Mouse (Mus musculus) heart, embryonic 14.5 days (tissue): ENCODE measurements around the gene Atp8b4. TPM values are rescaled to one million over a fixed set of nuclear protein-coding genes. Genes with fewer than 3 reads are reported as not detected.
A peak's percentile ranks its signal among the peaks of the same experiment; 100 is the strongest.
"Not testable (repeated sequence)": the region's sequence is repeated elsewhere in the genome, so short reads cannot be mapped to it uniquely, and the experiment has no call there.

Experiments
- ATAC-seq: fragments of 200-750 bp; cut with Nextera tagmentation; 2 replicates; pipeline ENCODE4 v1.8.0; 2017; ENCODE audit warnings: low read depth, moderate TSS enrichment; ENCODE audit not compliant: insufficient number of reproducible peaks, insufficient read depth, low FRiP score
- H3K27ac ChIP-seq, 2 experiments: fragments of 200-500 bp in 1 of 2; fragments of 300-500 bp in 1 of 2; sonication (generic) in 1 of 2; replicated peaks in 1 of 2; 2 replicates each; pipeline ENCODE4 v1.5.1; 2012 to 2014; ENCODE audit warnings: low read depth in 2 of 2, low read length in 2 of 2, control low read depth in 1 of 2, mild to moderate bottlenecking in 1 of 2, mixed read lengths in 1 of 2; ENCODE audit not compliant: control insufficient read depth in 1 of 2, insufficient read depth in 1 of 2
- H3K27me3 ChIP-seq: fragments of 300-500 bp; sonication (generic); 2 replicates; pipeline ENCODE4 v1.6.1; 2014; ENCODE audit warnings: mild to moderate bottlenecking, low read length, control low read depth; ENCODE audit not compliant: control insufficient read depth, insufficient read depth
- H3K36me3 ChIP-seq: fragments of 300-500 bp; sonication (generic); 2 replicates; pipeline ENCODE4 v1.6.1; 2014; ENCODE audit warnings: mild to moderate bottlenecking, control low read depth, low read length, mixed read lengths; ENCODE audit not compliant: control insufficient read depth, insufficient read depth
- H3K4me1 ChIP-seq, 2 experiments: fragments of 200-500 bp in 1 of 2; fragments of 300-500 bp in 1 of 2; sonication (generic) in 1 of 2; 2 replicates each; pipeline ENCODE4 v1.6.1; 2012 to 2014; ENCODE audit warnings: low read length in 2 of 2, control low read depth in 1 of 2, mixed read lengths in 1 of 2; ENCODE audit not compliant: control insufficient read depth in 2 of 2, insufficient read depth in 2 of 2
- H3K4me2 ChIP-seq: fragments of 300-500 bp; sonication (generic); 2 replicates; pipeline ENCODE4 v1.6.1; 2014; ENCODE audit warnings: mild to moderate bottlenecking, low read length
- H3K4me3 ChIP-seq, 2 experiments: fragments of 200-500 bp in 1 of 2; fragments of 300-500 bp in 1 of 2; sonication (generic) in 1 of 2; 2 replicates each; pipeline ENCODE4 v1.5.1; 2012 to 2014; ENCODE audit warnings: low read length in 2 of 2, mild to moderate bottlenecking in 2 of 2, control low read depth in 1 of 2, low read depth in 1 of 2, moderate library complexity in 1 of 2; ENCODE audit not compliant: control insufficient read depth in 1 of 2, insufficient read depth in 1 of 2
- H3K9ac ChIP-seq: fragments of 300-500 bp; sonication (generic); 2 replicates; pipeline ENCODE4 v1.6.1; 2014; ENCODE audit warnings: mild to moderate bottlenecking, low read length
- H3K9me3 ChIP-seq: fragments of 300-500 bp; sonication (generic); 2 replicates; pipeline ENCODE4 v1.6.1; 2016; ENCODE audit warnings: low read length, control low read depth; ENCODE audit not compliant: control insufficient read depth
- whole genome bisulfite sequencing: fragments of 180-500 bp; shearing (Covaris S2); extraction: QIAGEN DNeasy Blood & Tissue Kit; methylation state at CpG from one replicate; pipeline ENCODE4 v1.1.7; 2014; 5-methylcytosine and 5-hydroxymethylcytosine counted together
- polyA plus RNA-seq: library from polyadenylated mRNA; unstranded; fragments of >200 nt; fragmentation: Nextera tagmentation; extraction: Ambion mirVana; gene quantifications from 2 replicates; pipeline ENCODE4 v1.2.1, GENCODE M21; 2014

The Atp8b4 gene
- polyA plus RNA-seq, 1 experiment from 2014 or later: 0.16 TPM

GRCm38 (mm10) chr2:126458661-126459060, 41.8 kb downstream of the Atp8b4 start:
- Histone ChIP-seq H3K27ac (no peak overlapping the region), H3K4me3 (no peak overlapping the region), H3K27me3 (no peaks in the 10 kb centered on the region), H3K4me2 (no peak overlapping the region), H3K9me3 (no peaks in the 10 kb centered on the region), H3K4me1 (no peaks in the 10 kb centered on the region), H3K36me3 (no peaks in the 10 kb centered on the region), H3K9ac (no peak overlapping the region)
- 90% methylated on average over 2 of the region's 2 CpGs for WGBS
- ATAC-seq: no peak

- ATAC-seq, H3K4me3 ChIP-seq, H3K36me3 ChIP-seq, H3K4me2 ChIP-seq, H3K27me3 ChIP-seq, H3K9ac ChIP-seq, H3K9me3 ChIP-seq, H3K27ac ChIP-seq, H3K4me1 ChIP-seq: not testable (repeated sequence)
- WGBS: 52% methylated on average over 2 of the region's 2 CpGs
Measured at GRCm38 (mm10) chr2:126457759-126458158, 42.7 kb downstream of the Atp8b4 start.

GRCm38 (mm10) chr2:126450937-126451302, 49.6 kb downstream of the Atp8b4 start:
- Histone ChIP-seq H3K27me3 (no peaks in the 10 kb centered on the region), H3K4me1 (peaks cover 11 to 14% of the 10 kb centered on the region in 2 experiments), H3K4me3 (no peak overlapping the region), H3K9me3 (no peaks in the 10 kb centered on the region), H3K27ac (peak overlapping the region; percentile 97 to 98), H3K9ac (peak overlapping the region; percentile 47; the same call in 1 of the 2 replicates), H3K4me2 (peak overlapping the region; percentile 41), H3K36me3 (no peaks in the 10 kb centered on the region)
- WGBS: 55% methylated on average over 7 of the region's 7 CpGs
- no peak for ATAC-seq

GRCm38 (mm10) chr2:126450210-126450936, 50.1 kb downstream of the Atp8b4 start:
- Histone ChIP-seq H3K4me2 (peak overlapping the region; percentile 41), H3K4me3 (no peak overlapping the region), H3K9ac (peak overlapping the region; percentile 47; the same call in 1 of the 2 replicates), H3K9me3 (no peaks in the 10 kb centered on the region), H3K36me3 (no peaks in the 10 kb centered on the region), H3K27me3 (no peaks in the 10 kb centered on the region), H3K27ac (peak overlapping the region; percentile 97 to 98), H3K4me1 (peaks cover 11 to 14% of the 10 kb centered on the region in 2 experiments)
- ATAC-seq: peak; percentile 96
- 23% methylated on average over 14 of the region's 14 CpGs for WGBS

GRCm38 (mm10) chr2:126445039-126445438, 55.4 kb downstream of the Atp8b4 start:
- Histone ChIP-seq H3K9ac (no peak overlapping the region), H3K4me2 (no peak overlapping the region), H3K4me3 (no peak overlapping the region), H3K27ac (no peak overlapping the region), H3K27me3 (no peaks in the 10 kb centered on the region), H3K36me3 (no peaks in the 10 kb centered on the region), H3K4me1 (peaks cover 5 to 10% of the 10 kb centered on the region in 2 experiments), H3K9me3 (no peaks in the 10 kb centered on the region)
- 36% methylated on average over 6 of the region's 6 CpGs for WGBS
- ATAC-seq: no peak

- H3K27ac ChIP-seq: no peak overlapping the region
- H3K9ac ChIP-seq: no peak overlapping the region
- H3K4me2 ChIP-seq: no peak overlapping the region
- no peak overlapping the region for H3K4me3 ChIP-seq
- no peak for ATAC-seq
- H3K9me3 ChIP-seq: no peaks in the 10 kb centered on the region
- 62% methylated on average over 4 of the region's 4 CpGs for WGBS
- peaks cover 2 to 4% of the 10 kb centered on the region in 2 experiments; a peak in 1 of 4 replicates for H3K4me1 ChIP-seq
- H3K36me3 ChIP-seq: no peaks in the 10 kb centered on the region
- H3K27me3 ChIP-seq: no peaks in the 10 kb centered on the region
Measured at GRCm38 (mm10) chr2:126441586-126441985, 58.9 kb downstream of the Atp8b4 start.

GRCm38 (mm10) chr2:126434712-126435111, 65.8 kb downstream of the Atp8b4 start:
- Histone ChIP-seq H3K27me3 (no peaks in the 10 kb centered on the region), H3K9ac (no peak overlapping the region), H3K4me1 (no peaks in the 10 kb centered on the region), H3K4me2 (no peak overlapping the region), H3K9me3 (no peaks in the 10 kb centered on the region), H3K36me3 (no peaks in the 10 kb centered on the region), H3K4me3 (no peak overlapping the region), H3K27ac (no peak overlapping the region)
- no peak for ATAC-seq
- 68% methylated on average over 1 of the region's 1 CpGs for WGBS

- H3K4me2 ChIP-seq: no peak overlapping the region
- 86% methylated on average over 9 of the region's 9 CpGs for WGBS
- ATAC-seq: no peak
- no peak overlapping the region for H3K9ac ChIP-seq
- H3K27ac ChIP-seq: no peak overlapping the region
- H3K36me3 ChIP-seq: no peaks in the 10 kb centered on the region
- H3K9me3 ChIP-seq: no peaks in the 10 kb centered on the region
- H3K4me3 ChIP-seq: no peak overlapping the region
- H3K4me1 ChIP-seq: no peaks in the 10 kb centered on the region
- no peaks in the 10 kb centered on the region for H3K27me3 ChIP-seq
Measured at GRCm38 (mm10) chr2:126434305-126434704, 66.2 kb downstream of the Atp8b4 start.
